Mouse (Mus musculus) neural tube, embryonic 14.5 days (tissue): ENCODE data around the gene Med11. TPM values are rescaled to one million over a fixed set of nuclear protein-coding genes. Genes with fewer than 3 reads are reported as not detected.
"Not testable (repeated sequence)": the region's sequence is repeated elsewhere in the genome, so short reads cannot be mapped to it uniquely, and the experiment has no call there.

Experiments
- ATAC-seq: fragments of 200-750 bp; cut with Nextera tagmentation; 2 replicates; pipeline ENCODE4 v1.8.0; 2017; ENCODE audit warnings: low read depth, mild to moderate bottlenecking, moderate TSS enrichment, moderate library complexity
- H3K27ac ChIP-seq: fragments of 300-500 bp; sonication (generic); 2 replicates; pipeline ENCODE4 v1.5.1; 2014; ENCODE audit warnings: low read depth, mild to moderate bottlenecking, control low read depth, low read length, moderate library complexity, mixed read lengths
- H3K27me3 ChIP-seq: fragments of 300-500 bp; sonication (generic); 2 replicates; pipeline ENCODE4 v1.6.1; 2014; ENCODE audit warnings: low read length; ENCODE audit not compliant: control insufficient read depth, insufficient read depth
- H3K36me3 ChIP-seq: fragments of 300-500 bp; sonication (generic); 2 replicates; pipeline ENCODE4 v1.6.1; 2014; ENCODE audit warnings: low read length, mixed read lengths; ENCODE audit not compliant: control insufficient read depth, insufficient read depth
- H3K4me1 ChIP-seq: fragments of 300-500 bp; sonication (generic); 2 replicates; pipeline ENCODE4 v1.6.1; 2014; ENCODE audit warnings: low read length; ENCODE audit not compliant: control insufficient read depth, insufficient read depth
- H3K4me2 ChIP-seq: fragments of 300-500 bp; sonication (generic); 2 replicates; pipeline ENCODE4 v1.6.1; 2014; ENCODE audit warnings: mild to moderate bottlenecking, low read depth, low read length, control low read depth
- H3K4me3 ChIP-seq: fragments of 300-500 bp; sonication (generic); 2 replicates; pipeline ENCODE4 v1.5.1; 2014; ENCODE audit warnings: low read depth, low read length, control low read depth, mixed read lengths
- H3K9ac ChIP-seq: fragments of 300-500 bp; sonication (generic); replicated peaks from 2 replicates; pipeline ENCODE4 v1.6.1; 2014; ENCODE audit warnings: low read depth, mild to moderate bottlenecking, control low read depth, low read length, mixed read lengths
- H3K9me3 ChIP-seq: fragments of 300-500 bp; sonication (generic); 2 replicates; pipeline ENCODE4 v1.6.1; 2016; ENCODE audit warnings: low read length; ENCODE audit not compliant: control insufficient read depth
- WGBS: fragments of 180-500 bp; shearing (Covaris S2); extraction: QIAGEN DNeasy Blood & Tissue Kit; methylation state at CpG from one replicate; pipeline ENCODE4 v1.1.7; 2014; 5-methylcytosine and 5-hydroxymethylcytosine counted together
- polyA plus RNA-seq: library from polyadenylated mRNA; unstranded; fragments of >200 nt; fragmentation: Nextera tagmentation; extraction: Ambion mirVana; gene quantifications from 2 replicates; pipeline ENCODE4 v1.2.1, GENCODE M21; 2014

Gene Med11
- polyA plus RNA-seq, 1 experiment from 2014 or later, result 46.6 TPM

DNA sequence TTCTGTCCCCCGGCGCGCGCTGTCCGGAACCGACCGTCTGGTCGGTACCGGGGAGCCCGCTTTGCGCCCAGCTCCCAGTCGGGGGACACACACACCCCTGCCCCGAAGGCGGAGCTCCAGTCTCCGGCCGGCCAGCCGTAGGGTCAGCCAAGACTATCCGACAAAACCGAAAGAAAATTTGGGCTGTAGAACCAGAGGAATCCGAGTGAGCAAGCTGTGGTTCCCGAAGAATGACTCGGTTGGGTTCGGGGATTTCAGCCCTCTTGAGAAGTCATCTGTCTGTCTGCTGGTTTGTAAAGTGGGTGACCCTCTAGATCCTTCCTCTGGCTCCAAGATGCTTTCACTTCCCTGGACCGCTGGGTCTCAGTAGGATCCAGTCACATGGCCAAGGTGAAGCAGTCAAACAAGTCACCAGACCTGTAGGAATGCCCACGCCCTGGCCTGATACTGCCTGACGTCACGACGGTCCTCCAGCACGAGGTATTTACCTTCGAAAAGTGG is 7.9 kb downstream of the Med11 start, which contains the start of gene Cxcl16:
Gene Cxcl16, minus strand, starts transcription at position 384 of the 501 bp plus-strand sequence.
- peaks cover 19% of the 10 kb centered on the region for H3K27me3 ChIP-seq

DNA sequence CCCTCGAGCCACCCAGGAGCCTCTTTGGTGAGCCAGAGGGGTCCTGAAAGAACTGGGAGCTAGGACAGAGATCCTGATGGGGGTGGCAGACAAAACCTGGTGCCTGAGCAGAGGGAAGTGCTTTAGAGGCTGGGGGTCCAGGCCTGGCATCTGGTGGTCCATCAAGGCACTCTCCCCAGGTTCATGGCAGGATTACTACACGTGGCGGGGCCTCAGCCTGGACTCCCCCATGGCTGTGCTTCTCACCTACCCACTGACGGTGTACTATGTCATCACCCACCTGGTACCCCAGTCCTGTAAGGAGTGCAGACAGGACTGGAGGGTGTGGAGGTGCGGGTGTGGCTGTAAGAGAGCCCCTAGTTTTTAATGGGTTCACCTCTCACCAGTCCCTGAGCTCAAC is 12.3 kb downstream of the Med11 start:
- peaks cover 5% of the 10 kb centered on the region; the same call in 1 of the 2 replicates for H3K4me1 ChIP-seq
- no peak for ATAC-seq
- WGBS, result 80% methylated on average over 5 of the region's 5 CpGs
- no peak overlapping the region for H3K4me2 ChIP-seq
- peaks cover 19% of the 10 kb centered on the region for H3K27me3 ChIP-seq
- no peak overlapping the region for H3K27ac ChIP-seq
- H3K36me3 ChIP-seq, result no peaks in the 10 kb centered on the region
- H3K4me3 ChIP-seq, result no peak overlapping the region
- no peaks in the 10 kb centered on the region for H3K9me3 ChIP-seq
- no peak overlapping the region for H3K9ac ChIP-seq

More for the DNA sequence above, 7.9 kb downstream of the Med11 start, which contains the start of gene Cxcl16:
- ATAC-seq, result no peak
- H3K27ac ChIP-seq, result no peak within 1 kb of the TSS
- H3K9me3 ChIP-seq, result no peaks in the 10 kb centered on the region
- no peaks in the 10 kb centered on the region; the same call in 1 of the 2 replicates for H3K4me1 ChIP-seq
- peak within 1 kb of the TSS; percentile 30 for H3K4me3 ChIP-seq
- H3K4me2 ChIP-seq, result peak within 1 kb of the TSS; percentile 61
- WGBS, result 4% methylated on average over 30 of the region's 30 CpGs
- H3K36me3 ChIP-seq, result 0 out of 2 replicates have a peak, but pooled peaks cover 5% of the 10 kb centered on the region
- peak within 1 kb of the TSS; percentile 41; the same call in 1 of the 2 replicates for H3K9ac ChIP-seq

DNA sequence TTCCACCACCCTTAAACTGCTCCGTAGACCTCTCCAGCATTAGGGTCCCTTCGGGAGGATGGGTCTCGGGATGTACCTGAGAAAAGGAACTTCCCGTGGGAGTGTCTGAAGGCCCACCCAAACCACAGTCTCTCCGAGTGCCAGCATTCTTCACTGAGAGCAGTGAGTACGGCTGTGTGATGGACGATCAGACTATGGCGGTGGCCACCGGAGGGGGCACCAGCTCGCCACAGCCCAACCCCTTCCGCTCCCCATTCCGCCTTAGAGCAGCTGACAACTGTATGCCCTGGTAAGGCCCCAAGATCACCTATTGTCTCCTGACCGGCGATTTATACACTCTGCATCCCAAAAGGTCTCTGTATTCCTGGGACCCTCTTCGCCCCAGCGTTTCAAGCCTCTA is 13.5 kb downstream of the Med11 start:
- no peaks in the 10 kb centered on the region for H3K36me3 ChIP-seq
- H3K9ac ChIP-seq, result no peak overlapping the region
- no peak overlapping the region for H3K27ac ChIP-seq
- ATAC-seq, result no peak
- no peak overlapping the region for H3K4me3 ChIP-seq
- no peaks in the 10 kb centered on the region for H3K9me3 ChIP-seq
- 0 out of 2 replicates have a peak, but pooled peaks cover 5% of the 10 kb centered on the region for H3K4me1 ChIP-seq
- peaks cover 9% of the 10 kb centered on the region for H3K27me3 ChIP-seq
- WGBS, result 33% methylated on average over 16 of the region's 16 CpGs
- H3K4me2 ChIP-seq, result peak overlapping the region; percentile 21; the same call in 1 of the 2 replicates

DNA sequence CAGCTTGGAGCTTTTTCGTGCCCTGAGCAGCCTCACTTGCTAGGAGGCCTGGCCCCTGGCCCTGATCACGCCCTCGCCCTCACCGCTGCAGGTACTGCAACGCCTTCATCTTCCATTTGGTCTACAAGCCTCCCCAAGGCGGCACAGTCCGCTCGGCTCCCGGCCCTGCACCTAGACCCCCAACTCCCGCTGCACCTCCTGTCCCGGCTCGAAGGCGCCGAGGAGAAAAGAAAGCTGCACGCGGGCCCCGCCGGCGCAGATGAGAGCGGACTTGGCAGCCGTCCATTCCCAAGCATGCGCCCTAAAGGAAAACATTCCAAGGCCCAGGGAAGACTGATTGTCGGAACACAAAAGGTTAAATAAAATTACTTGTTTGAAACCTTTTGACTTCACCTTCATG is 14.1 kb downstream of the Med11 start:
- Histone ChIP-seq H3K4me1 (0 out of 2 replicates have a peak, but pooled peaks cover 5% of the 10 kb centered on the region), H3K27ac (no peak overlapping the region), H3K36me3 (no peaks in the 10 kb centered on the region), H3K4me2 (peak overlapping the region; percentile 21), H3K9ac (no peak overlapping the region), H3K4me3 (no peak overlapping the region), H3K27me3 (peaks cover 4% of the 10 kb centered on the region), H3K9me3 (no peaks in the 10 kb centered on the region)
- WGBS, result 19% methylated on average over 23 of the region's 23 CpGs
- no peak for ATAC-seq

DNA sequence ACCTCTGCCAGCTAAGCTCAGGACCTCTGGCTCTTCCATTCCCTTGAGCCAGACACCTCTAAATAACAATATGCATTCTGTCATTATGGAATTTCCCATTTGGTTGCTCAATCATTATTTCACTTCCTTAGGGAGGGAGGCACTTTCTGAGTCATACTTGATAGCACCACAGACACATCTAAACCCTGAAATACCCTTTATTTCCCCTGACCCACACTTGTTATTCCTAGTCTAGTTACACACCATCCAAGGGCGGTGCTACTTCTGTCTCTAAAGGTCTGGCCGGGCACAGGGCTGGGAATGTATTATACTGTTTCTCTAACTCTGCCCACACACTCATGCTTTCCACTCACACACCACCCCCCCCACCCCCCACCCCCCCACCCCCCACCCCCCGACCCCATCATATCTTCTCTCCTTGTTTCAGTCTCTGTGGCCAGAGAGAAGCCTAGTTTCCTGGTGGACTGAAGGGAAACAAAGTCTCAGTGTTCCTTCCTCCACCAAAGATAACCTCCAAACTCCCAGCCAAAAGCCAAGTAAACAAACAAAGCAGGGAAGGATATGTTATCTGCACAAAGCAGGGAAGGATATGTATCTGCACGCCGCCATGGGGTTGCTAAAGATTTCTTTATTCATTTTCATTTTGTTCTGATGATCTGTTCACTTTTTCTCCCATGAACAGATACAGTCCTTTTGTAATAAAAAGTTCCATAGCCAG is 16.3 kb downstream of the Med11 start:
- no peak for ATAC-seq
- 0 out of 2 replicates have a peak, but pooled peaks cover 5% of the 10 kb centered on the region for H3K4me1 ChIP-seq
- no peak overlapping the region for H3K27ac ChIP-seq
- H3K9me3 ChIP-seq, result no peaks in the 10 kb centered on the region
- WGBS, result 89% methylated on average over 5 of the region's 5 CpGs
- no peak overlapping the region for H3K4me3 ChIP-seq
- no peak overlapping the region for H3K4me2 ChIP-seq
- H3K27me3 ChIP-seq, result peaks cover 2% of the 10 kb centered on the region
- H3K9ac ChIP-seq, result no peak overlapping the region
- no peaks in the 10 kb centered on the region for H3K36me3 ChIP-seq

DNA sequence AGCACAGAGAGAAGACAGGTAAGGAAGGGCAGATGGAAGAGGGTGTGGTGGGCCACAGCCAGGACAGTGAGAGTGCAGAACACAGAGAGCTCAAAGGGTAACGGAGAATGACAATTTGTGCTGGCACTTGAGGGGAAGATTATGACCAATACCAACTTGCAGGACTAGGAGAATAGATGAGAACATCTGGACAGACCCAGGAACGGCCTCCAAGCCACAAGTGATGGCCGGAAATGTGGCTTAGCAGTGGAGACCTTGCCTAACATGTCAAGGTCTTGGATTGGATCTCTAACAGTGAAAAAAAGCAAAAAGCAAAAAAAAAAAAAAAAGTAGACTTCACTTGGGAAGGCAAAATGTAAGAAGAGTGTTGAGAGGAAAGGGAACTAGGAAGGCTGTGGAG is 18.0 kb downstream of the Med11 start:
- H3K36me3 ChIP-seq, result no peaks in the 10 kb centered on the region
- no peak overlapping the region for H3K4me3 ChIP-seq
- no peak overlapping the region for H3K27ac ChIP-seq
- no peaks in the 10 kb centered on the region for H3K9me3 ChIP-seq
- H3K4me2 ChIP-seq, result no peak overlapping the region
- 89% methylated on average over 3 of the region's 3 CpGs for WGBS
- no peak overlapping the region for H3K9ac ChIP-seq
- 0 out of 2 replicates have a peak, but pooled peaks cover 5% of the 10 kb centered on the region for H3K4me1 ChIP-seq
- no peak for ATAC-seq
- no peaks in the 10 kb centered on the region; the same call in 1 of the 2 replicates for H3K27me3 ChIP-seq

DNA sequence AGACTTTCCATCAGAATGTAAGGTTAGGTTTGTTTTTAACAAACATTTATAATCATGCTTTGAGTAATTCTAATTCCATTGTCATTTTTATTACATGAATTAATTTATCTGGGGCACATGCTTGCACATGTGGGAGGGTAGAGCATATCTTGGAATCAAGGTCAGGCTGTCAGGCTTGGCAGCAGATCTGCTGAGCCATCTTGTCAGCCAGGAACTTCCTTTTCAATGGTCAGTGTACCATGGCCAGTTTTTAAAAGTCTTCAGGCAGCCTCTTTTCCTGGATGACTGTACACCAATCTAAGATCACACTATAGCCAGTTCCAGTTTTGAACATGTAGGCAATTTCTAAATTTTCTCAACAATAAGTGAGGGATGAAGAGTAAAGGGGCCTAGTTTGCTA is 21.0 kb downstream of the Med11 start:
- no peaks in the 10 kb centered on the region for H3K9me3 ChIP-seq
- no peak for ATAC-seq
- no peak overlapping the region for H3K4me3 ChIP-seq
- no peak overlapping the region for H3K9ac ChIP-seq
- H3K27me3 ChIP-seq, result no peaks in the 10 kb centered on the region
- H3K36me3 ChIP-seq, result no peaks in the 10 kb centered on the region
- no peak overlapping the region for H3K4me2 ChIP-seq
- H3K27ac ChIP-seq, result no peak overlapping the region
- H3K4me1 ChIP-seq, result no peaks in the 10 kb centered on the region

DNA sequence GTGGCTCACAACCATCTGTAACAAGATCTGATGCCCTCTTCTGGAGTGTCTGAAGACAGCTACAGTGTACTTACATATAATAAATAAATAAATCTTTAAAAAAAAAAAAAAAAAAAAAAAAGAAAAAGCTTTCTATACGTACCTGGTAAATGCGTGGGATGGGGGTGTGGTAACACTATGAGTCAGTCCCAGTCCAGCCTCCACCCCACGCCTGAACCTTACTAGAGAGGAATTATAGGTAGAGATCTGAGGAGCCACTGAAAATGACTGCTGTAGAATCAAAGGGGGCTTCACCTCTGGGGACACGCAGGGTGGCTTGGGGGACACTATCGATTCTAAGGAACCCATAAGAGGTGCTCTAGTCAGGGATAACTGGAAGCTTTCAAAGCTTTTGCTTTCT is 21.6 kb downstream of the Med11 start:
- H3K27ac ChIP-seq, H3K9me3 ChIP-seq, H3K27me3 ChIP-seq, H3K4me3 ChIP-seq, H3K9ac ChIP-seq, H3K4me2 ChIP-seq, ATAC-seq, H3K4me1 ChIP-seq, H3K36me3 ChIP-seq: not testable (repeated sequence)
- WGBS, result 94% methylated on average over 5 of the region's 5 CpGs

DNA sequence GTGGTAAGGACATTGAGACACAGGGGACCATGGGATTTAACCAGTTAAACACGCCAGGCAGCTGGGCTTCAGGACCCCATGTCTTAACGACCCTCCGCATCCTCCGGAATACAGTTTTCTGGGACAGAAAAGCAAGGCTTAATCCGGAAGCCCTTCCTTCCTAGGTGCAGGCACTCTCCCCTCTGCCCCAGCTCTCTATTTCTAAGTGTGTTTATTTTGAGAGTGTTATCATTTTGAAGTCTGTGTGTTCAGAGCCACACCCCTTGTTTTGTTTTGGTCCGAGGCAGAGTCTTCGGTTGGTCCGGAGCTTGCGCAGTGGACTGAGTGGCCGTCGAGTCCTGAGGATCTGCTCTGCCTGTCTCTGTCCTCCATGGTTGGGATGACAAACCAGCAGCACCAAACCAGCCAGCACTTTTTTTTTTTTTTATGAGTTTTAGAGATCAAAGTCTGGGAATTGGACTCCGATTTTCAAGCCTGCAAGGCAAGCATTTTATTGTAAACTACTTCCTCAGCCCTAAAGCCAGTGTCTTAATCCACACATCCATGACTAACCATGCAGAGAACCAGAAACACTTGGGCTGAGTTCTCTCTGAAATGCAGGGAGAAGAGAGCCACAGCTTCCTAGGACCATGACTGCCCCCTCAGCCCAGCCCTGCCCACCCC is 23.3 kb downstream of the Med11 start:
- H3K9me3 ChIP-seq, result no peaks in the 10 kb centered on the region
- no peaks in the 10 kb centered on the region for H3K36me3 ChIP-seq
- H3K4me2 ChIP-seq, result no peak overlapping the region
- H3K27ac ChIP-seq, result no peak overlapping the region
- no peaks in the 10 kb centered on the region for H3K4me1 ChIP-seq
- H3K9ac ChIP-seq, result no peak overlapping the region
- H3K27me3 ChIP-seq, result no peaks in the 10 kb centered on the region
- H3K4me3 ChIP-seq, result no peak overlapping the region
- ATAC-seq, result no peak
- 86% methylated on average over 12 of the region's 12 CpGs for WGBS
